Mouse (Mus musculus) embryonic fibroblast, embryonic 13.5 days (primary cell): Measurements from ENCODE around the gene Il31ra.

Experiments used
- CTCF ChIP-seq: IDR thresholded peaks from 2 replicates; pipeline ENCODE4 v1.5.1; 2011; ENCODE audit warnings: mild to moderate bottlenecking, control low read depth, low read length, moderate library complexity, borderline replicate concordance; ENCODE audit not compliant: insufficient read depth
- POLR2A ChIP-seq: IDR thresholded peaks from 2 replicates; pipeline ENCODE4 v1.6.1; 2011; ENCODE audit warnings: low read depth, mild to moderate bottlenecking, control low read depth, low read length, moderate library complexity

DNA sequence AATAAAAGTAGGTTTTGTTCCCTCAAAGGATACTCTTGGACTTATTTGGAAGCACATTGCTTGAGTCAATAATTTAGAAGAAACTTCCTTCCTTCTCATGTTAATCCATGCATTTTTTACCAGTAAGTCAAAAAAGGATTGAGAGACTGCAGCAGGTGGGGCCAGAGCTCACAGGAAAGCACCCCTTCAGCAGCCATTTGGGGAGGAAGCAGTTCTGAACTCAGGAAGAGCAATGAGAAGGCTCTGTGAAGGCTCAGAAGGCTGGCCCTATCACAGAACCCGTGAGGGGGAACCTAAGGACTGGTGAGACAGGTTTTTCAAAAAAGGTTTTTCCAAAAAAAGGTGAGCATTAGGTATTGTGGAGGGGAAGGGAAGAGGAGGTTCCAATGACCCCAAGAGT is 79.6 kb downstream of the Il31ra start:
- TF ChIP-seq CTCF (no peak), POLR2A (no peak)
